Mouse (Mus musculus) stomach, postnatal 0 days (tissue): Measurements from ENCODE around the gene Mipol1.

ENCODE experiments used
- CTCF ChIP-seq: IDR thresholded peaks from 2 replicates; pipeline ENCODE4 v1.5.1; 2016; ENCODE audit warnings: antibody characterized with exemption, low read depth, mild to moderate bottlenecking, moderate library complexity
- EP300 ChIP-seq: optimal IDR thresholded peaks from 2 replicates; pipeline ENCODE3; 2016; ENCODE audit warnings: antibody characterized with exemption

DNA sequence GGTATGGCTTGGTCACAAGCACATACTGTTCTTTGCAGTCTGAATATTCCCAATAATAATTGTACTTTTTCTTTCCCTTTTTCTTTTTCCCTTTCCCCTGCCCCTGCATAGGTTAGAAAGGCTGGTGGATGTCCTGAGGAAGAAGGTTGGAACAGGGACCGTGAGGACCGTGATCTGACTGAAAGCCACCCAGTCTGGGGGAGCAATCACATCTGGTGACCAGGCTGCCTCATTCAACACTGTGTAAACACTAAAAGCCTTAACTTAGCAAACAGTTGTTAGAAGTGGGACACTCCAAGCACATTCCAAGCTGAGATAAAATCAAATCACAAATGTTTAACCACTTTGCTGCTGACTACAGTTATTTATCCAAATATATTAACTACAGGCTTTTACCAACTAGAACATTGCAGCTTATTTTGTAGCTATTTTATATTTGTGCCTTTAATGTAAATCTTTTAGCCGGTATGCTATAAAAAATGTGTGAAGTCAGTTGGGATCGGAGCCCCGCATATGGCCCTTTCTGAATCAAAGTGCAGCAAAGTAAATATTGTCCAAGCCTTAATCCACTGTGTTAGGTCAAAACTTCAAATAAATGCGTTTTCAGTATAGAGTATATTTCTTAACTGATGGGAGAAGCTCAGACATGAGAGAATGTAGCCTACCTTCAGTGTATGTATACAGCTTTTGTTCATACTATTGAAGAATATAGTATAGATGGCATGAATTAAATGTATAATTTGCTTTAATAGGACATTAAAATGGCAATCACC is 266.3 kb downstream of the Mipol1 start:
- TF ChIP-seq CTCF (no peak), EP300 (no peak)
